Mouse (Mus musculus) hindbrain, embryonic 16.5 days (tissue): ENCODE data around the gene Zbtb32. TPM values are rescaled to one million over a fixed set of nuclear protein-coding genes. Genes with fewer than 3 reads are reported as not detected.
A peak's percentile ranks its signal among the peaks of the same experiment; 100 is the strongest.

Source experiments
- ATAC-seq: fragments of 200-750 bp; cut with Nextera tagmentation; 2 replicates; pipeline ENCODE4 v1.8.0; 2017; ENCODE audit warnings: moderate TSS enrichment, moderate library complexity
- H3K27ac ChIP-seq: fragments of 300-500 bp; sonication (generic); 2 replicates; pipeline ENCODE4 v1.5.1; 2014; ENCODE audit warnings: low read depth, mild to moderate bottlenecking, control low read depth, low read length, moderate library complexity
- H3K27me3 ChIP-seq: fragments of 300-500 bp; sonication (generic); replicated peaks from 2 replicates; pipeline ENCODE4 v1.6.1; 2014; ENCODE audit warnings: low read length; ENCODE audit not compliant: control insufficient read depth, insufficient read depth
- H3K36me3 ChIP-seq: fragments of 300-500 bp; sonication (generic); 2 replicates; pipeline ENCODE4 v1.6.1; 2014; ENCODE audit warnings: mild to moderate bottlenecking, low read length, moderate library complexity, mixed read lengths; ENCODE audit not compliant: control insufficient read depth, insufficient read depth
- H3K4me1 ChIP-seq: fragments of 300-500 bp; sonication (generic); 2 replicates; pipeline ENCODE4 v1.6.1; 2014; ENCODE audit warnings: low read depth, low read length; ENCODE audit not compliant: control insufficient read depth, insufficient read depth
- H3K4me2 ChIP-seq: fragments of 300-500 bp; sonication (generic); 2 replicates; pipeline ENCODE4 v1.6.1; 2014; ENCODE audit warnings: mild to moderate bottlenecking, low read length, control low read depth, moderate library complexity
- H3K4me3 ChIP-seq: fragments of 300-500 bp; sonication (generic); 2 replicates; pipeline ENCODE4 v1.5.1; 2014; ENCODE audit warnings: mild to moderate bottlenecking, low read length, control low read depth, moderate library complexity
- H3K9ac ChIP-seq: fragments of 300-500 bp; sonication (generic); 2 replicates; pipeline ENCODE4 v1.6.1; 2014; ENCODE audit warnings: low read depth, mild to moderate bottlenecking, control low read depth, low read length, moderate library complexity
- H3K9me3 ChIP-seq: fragments of 300-500 bp; sonication (generic); 2 replicates; pipeline ENCODE4 v1.6.1; 2014; ENCODE audit warnings: mild to moderate bottlenecking, low read length, moderate library complexity; ENCODE audit not compliant: control insufficient read depth
- WGBS: fragments of 180-500 bp; shearing (Covaris S2); extraction: QIAGEN DNeasy Blood & Tissue Kit; methylation state at CpG from one replicate; pipeline ENCODE4 v1.1.7; 2014; 5-methylcytosine and 5-hydroxymethylcytosine counted together
- polyA plus RNA-seq: library from polyadenylated mRNA; unstranded; fragments of >200 nt; fragmentation: Nextera tagmentation; extraction: Ambion mirVana; gene quantifications from 2 replicates; pipeline ENCODE4 v1.2.1, GENCODE M21; 2015

Gene Zbtb32
- polyA plus RNA-seq, 1 experiment from 2014 or later: 0.21 TPM

GRCm38 (mm10) chr7:30604944-30605343 lies 6.2 kb upstream of the Zbtb32 start:
- WGBS: 89% methylated on average over 8 of the region's 8 CpGs
- Histone ChIP-seq H3K4me1 (peaks cover 6% of the 10 kb centered on the region), H3K4me3 (no peak overlapping the region), H3K4me2 (no peak overlapping the region), H3K27me3 (no peaks in the 10 kb centered on the region), H3K9ac (no peak overlapping the region), H3K27ac (no peak overlapping the region), H3K36me3 (no peaks in the 10 kb centered on the region), H3K9me3 (no peaks in the 10 kb centered on the region)
- no peak for ATAC-seq

GRCm38 (mm10) chr7:30604424-30604823 lies 5.7 kb upstream of the Zbtb32 start:
- no peaks in the 10 kb centered on the region for H3K36me3 ChIP-seq
- WGBS: 64% methylated on average over 8 of the region's 8 CpGs
- H3K4me1 ChIP-seq: peaks cover 11% of the 10 kb centered on the region
- no peak overlapping the region for H3K27ac ChIP-seq
- H3K27me3 ChIP-seq: no peaks in the 10 kb centered on the region
- no peaks in the 10 kb centered on the region for H3K9me3 ChIP-seq
- no peak overlapping the region for H3K4me3 ChIP-seq
- H3K4me2 ChIP-seq: no peak overlapping the region
- ATAC-seq: no peak
- H3K9ac ChIP-seq: no peak overlapping the region

GRCm38 (mm10) chr7:30602583-30602982 lies 3.9 kb upstream of the Zbtb32 start:
- Histone ChIP-seq H3K9me3 (no peaks in the 10 kb centered on the region), H3K9ac (no peak overlapping the region), H3K27ac (no peak overlapping the region), H3K27me3 (no peaks in the 10 kb centered on the region), H3K36me3 (no peaks in the 10 kb centered on the region), H3K4me1 (peaks cover 11% of the 10 kb centered on the region), H3K4me2 (no peak overlapping the region), H3K4me3 (no peak overlapping the region)
- 67% methylated on average over 3 of the region's 3 CpGs for WGBS
- ATAC-seq: no peak

- 66% methylated on average over 7 of the region's 7 CpGs for WGBS
- H3K27ac ChIP-seq: no peak overlapping the region; the same call in 1 of the 2 replicates
- H3K4me2 ChIP-seq: peak overlapping the region; percentile 53; the same call in 1 of the 2 replicates
Observed at GRCm38 (mm10) chr7:30600651-30601050, 1.9 kb upstream of the Zbtb32 start.

GRCm38 (mm10) chr7:30599933-30600353 lies 1.2 kb upstream of the Zbtb32 start:
- H3K9ac ChIP-seq: 0 out of 2 replicates have a peak overlapping the region, but pooled peaks have one; percentile 11
- H3K4me3 ChIP-seq: peak overlapping the region; percentile 27
- H3K27ac ChIP-seq: peak overlapping the region; percentile 37; the same call in 1 of the 2 replicates
- H3K4me1 ChIP-seq: peaks cover 11% of the 10 kb centered on the region
- peak overlapping the region; percentile 53 for H3K4me2 ChIP-seq
- no peaks in the 10 kb centered on the region for H3K27me3 ChIP-seq
- no peaks in the 10 kb centered on the region for H3K36me3 ChIP-seq
- WGBS: 2% methylated on average over 16 of the region's 16 CpGs
- ATAC-seq: peak; percentile 99
- H3K9me3 ChIP-seq: no peaks in the 10 kb centered on the region

More at GRCm38 (mm10) chr7:30600651-30601050, 1.9 kb upstream of the Zbtb32 start:
- Histone ChIP-seq H3K9ac (no peak overlapping the region), H3K4me1 (peaks cover 11% of the 10 kb centered on the region), H3K36me3 (no peaks in the 10 kb centered on the region), H3K4me3 (no peak overlapping the region), H3K9me3 (no peaks in the 10 kb centered on the region), H3K27me3 (no peaks in the 10 kb centered on the region)
- ATAC-seq: 0 out of 2 replicates have a peak, but pooled peaks have one; percentile 3

GRCm38 (mm10) chr7:30596811-30597210 lies 1.9 kb downstream of the Zbtb32 start:
- no peaks in the 10 kb centered on the region for H3K9me3 ChIP-seq
- H3K27ac ChIP-seq: no peak overlapping the region
- no peaks in the 10 kb centered on the region for H3K27me3 ChIP-seq
- peaks cover 11% of the 10 kb centered on the region for H3K4me1 ChIP-seq
- WGBS: 74% methylated on average over 5 of the region's 5 CpGs
- H3K36me3 ChIP-seq: no peaks in the 10 kb centered on the region
- H3K9ac ChIP-seq: no peak overlapping the region
- H3K4me3 ChIP-seq: no peak overlapping the region
- H3K4me2 ChIP-seq: no peak overlapping the region
- ATAC-seq: no peak

GRCm38 (mm10) chr7:30596093-30596492 lies 2.6 kb downstream of the Zbtb32 start:
- H3K4me2 ChIP-seq: no peak overlapping the region
- no peak overlapping the region for H3K4me3 ChIP-seq
- peaks cover 11% of the 10 kb centered on the region for H3K4me1 ChIP-seq
- no peak for ATAC-seq
- no peaks in the 10 kb centered on the region for H3K36me3 ChIP-seq
- H3K9me3 ChIP-seq: no peaks in the 10 kb centered on the region
- no peak overlapping the region for H3K9ac ChIP-seq
- H3K27me3 ChIP-seq: no peaks in the 10 kb centered on the region
- no peak overlapping the region for H3K27ac ChIP-seq
- 87% methylated on average over 5 of the region's 5 CpGs for WGBS

- WGBS: 58% methylated on average over 4 of the region's 4 CpGs
- no peak overlapping the region for H3K27ac ChIP-seq
Observed at GRCm38 (mm10) chr7:30594510-30595024, 4.1 kb downstream of the Zbtb32 start.

GRCm38 (mm10) chr7:30593579-30594509 lies 4.9 kb downstream of the Zbtb32 start:
- Histone ChIP-seq H3K4me3 (no peak overlapping the region), H3K9me3 (no peaks in the 10 kb centered on the region), H3K9ac (no peak overlapping the region), H3K4me2 (no peak overlapping the region), H3K27ac (no peak overlapping the region), H3K36me3 (no peaks in the 10 kb centered on the region), H3K4me1 (peaks cover 6% of the 10 kb centered on the region), H3K27me3 (no peaks in the 10 kb centered on the region)
- ATAC-seq: no peak
- WGBS: 71% methylated on average over 10 of the region's 10 CpGs

More at GRCm38 (mm10) chr7:30594510-30595024, 4.1 kb downstream of the Zbtb32 start:
- Histone ChIP-seq H3K9me3 (no peaks in the 10 kb centered on the region), H3K4me1 (peaks cover 7% of the 10 kb centered on the region), H3K4me2 (no peak overlapping the region), H3K4me3 (no peak overlapping the region), H3K27me3 (no peaks in the 10 kb centered on the region), H3K9ac (no peak overlapping the region), H3K36me3 (no peaks in the 10 kb centered on the region)
- ATAC-seq: no peak
